25 mouse cellular contexts compared by ENCODE assay signal in the genomic region with DNA sequence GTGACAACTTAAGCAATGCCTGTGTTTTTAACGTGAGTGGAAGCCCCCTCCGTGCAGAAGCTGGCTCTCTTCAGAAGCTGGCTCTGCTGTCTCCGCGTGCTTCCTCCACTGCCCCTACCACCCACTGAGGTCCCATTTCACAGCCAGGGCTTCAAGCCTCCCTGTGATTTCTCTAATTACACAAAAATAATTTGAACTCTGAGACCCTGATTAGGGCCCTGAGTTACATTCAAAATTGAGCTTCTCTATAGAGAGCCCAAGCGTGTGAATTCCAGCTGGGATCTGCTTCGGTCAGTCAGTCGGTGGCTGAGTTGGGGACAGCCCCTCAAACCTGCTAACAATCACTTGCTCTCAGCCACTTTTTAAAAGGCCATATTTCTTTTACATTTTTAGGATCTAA. TPM values are rescaled to one million over a fixed set of nuclear protein-coding genes. Genes with fewer than 3 reads are reported as not detected.
"Had no signal": no experiment of that assay in that cellular context is flagged by ENCODE, and none has a peak within 500 bp of the region (broad histone marks: within the 10 kb centered on the region; RNA-seq: fewer than 3 reads in every experiment).

No protein-coding gene starts in this region.

- H3K9ac ChIP-seq: kidney, embryonic 15.5 days; limb, embryonic 15.5 days; liver, embryonic 12.5 days; lung, embryonic 14.5 days; midbrain, embryonic 13.5 days; neural tube, embryonic 13.5 days; stomach, embryonic 15.5 days had no signal

- DNase-seq: kidney, adult 2 months; kidney, postnatal 14 days; lung, postnatal 10 days; retina, postnatal 1 day; right cerebral cortex, postnatal 14 days; thymus, adult 2 months; thymus, postnatal 25 days had no signal

- H3K4me1 ChIP-seq: liver, embryonic 12.5 days; midbrain, embryonic 13.5 days; neural tube, embryonic 13.5 days; stomach, embryonic 15.5 days had no signal

- ATAC-seq: intestine, embryonic 16.5 days; liver, embryonic 12.5 days; midbrain, embryonic 13.5 days had no signal

- H3K4me2 ChIP-seq: kidney, embryonic 15.5 days; limb, embryonic 15.5 days; liver, embryonic 12.5 days; lung, embryonic 14.5 days; midbrain, embryonic 13.5 days; neural tube, embryonic 13.5 days; stomach, embryonic 15.5 days had no signal

- H3K27ac ChIP-seq: kidney, embryonic 15.5 days; limb, embryonic 15.5 days; liver, embryonic 12.5 days; macrophage; midbrain, embryonic 13.5 days; neural tube, embryonic 13.5 days; stomach, embryonic 15.5 days had no signal

- H3K4me3 ChIP-seq: kidney, embryonic 15.5 days; limb, embryonic 15.5 days; liver, embryonic 12.5 days; megakaryocyte, embryonic 14.5 days; midbrain, embryonic 13.5 days; neural tube, embryonic 13.5 days; stomach, embryonic 15.5 days had no signal

- H3K36me3 ChIP-seq: kidney, embryonic 15.5 days; limb, embryonic 15.5 days; liver, embryonic 12.5 days; midbrain, embryonic 13.5 days; neural tube, embryonic 13.5 days; stomach, embryonic 15.5 days had no signal

- H3K9me3 ChIP-seq: kidney, embryonic 15.5 days; limb, embryonic 15.5 days; liver, embryonic 12.5 days; midbrain, embryonic 13.5 days; neural tube, embryonic 13.5 days; stomach, embryonic 15.5 days had no signal

RNA-seq across cellular contexts. Expression of a gene that starts 7.7 kb away (rescaled TPM):
- total RNA-seq: layer of hippocampus, adult 8-10 months; layer of hippocampus, postnatal 14 days; left cerebral cortex, adult 18-20 months; left cerebral cortex, postnatal 14 days had no signal
- polyA plus RNA-seq: kidney, adult 2 months; large intestine, adult 2 months; liver, embryonic 12.5 days; liver, embryonic 16.5 days; lung, embryonic 14.5 days; macrophage; midbrain, embryonic 13.5 days; spleen, adult 2 months; stomach, embryonic 15.5 days; testis, adult 2 months; thymus, adult 2 months had no signal

RNA-seq across cellular contexts. Expression of a gene that starts 22.7 kb away (rescaled TPM):
- total RNA-seq: layer of hippocampus, adult 8-10 months; layer of hippocampus, postnatal 14 days; left cerebral cortex, adult 18-20 months; left cerebral cortex, postnatal 14 days had no signal
- polyA plus RNA-seq: large intestine, adult 2 months; liver, embryonic 12.5 days; liver, embryonic 16.5 days; lung, embryonic 14.5 days; macrophage; midbrain, embryonic 13.5 days; spleen, adult 2 months; testis, adult 2 months; thymus, adult 2 months had no signal

RNA-seq across cellular contexts. Expression of a gene that starts 27.7 kb away (rescaled TPM):
- total RNA-seq: layer of hippocampus, adult 8-10 months; layer of hippocampus, postnatal 14 days; left cerebral cortex, adult 18-20 months; left cerebral cortex, postnatal 14 days had no signal
- polyA plus RNA-seq: lung, embryonic 14.5 days; macrophage; midbrain, embryonic 13.5 days; spleen, adult 2 months; thymus, adult 2 months had no signal

RNA-seq across cellular contexts. Expression of a gene that starts 37.5 kb away (rescaled TPM):
- total RNA-seq: layer of hippocampus, adult 8-10 months; layer of hippocampus, postnatal 14 days; left cerebral cortex, adult 18-20 months; left cerebral cortex, postnatal 14 days had no signal
- polyA plus RNA-seq: lung, embryonic 14.5 days; midbrain, embryonic 13.5 days had no signal

RNA-seq across cellular contexts. Expression of a gene that starts 45.0 kb away (rescaled TPM):
- total RNA-seq: layer of hippocampus, adult 8-10 months; layer of hippocampus, postnatal 14 days; left cerebral cortex, adult 18-20 months; left cerebral cortex, postnatal 14 days had no signal
- polyA plus RNA-seq: intestine, embryonic 16.5 days; kidney, adult 2 months; large intestine, adult 2 months; liver, embryonic 16.5 days; lung, embryonic 14.5 days; macrophage; spleen, adult 2 months; stomach, embryonic 15.5 days; thymus, adult 2 months had no signal
